Mouse (Mus musculus): ENCODE measurements around the gene Lrrc7. TPM values are rescaled to one million over a fixed set of nuclear protein-coding genes. Genes with fewer than 3 reads are reported as not detected.
A peak's percentile ranks its signal among the peaks of the same experiment; 100 is the strongest.

The Lrrc7 gene
- polyA plus RNA-seq, 1 experiment from 2014 or later = 0.10 TPM

DNA sequence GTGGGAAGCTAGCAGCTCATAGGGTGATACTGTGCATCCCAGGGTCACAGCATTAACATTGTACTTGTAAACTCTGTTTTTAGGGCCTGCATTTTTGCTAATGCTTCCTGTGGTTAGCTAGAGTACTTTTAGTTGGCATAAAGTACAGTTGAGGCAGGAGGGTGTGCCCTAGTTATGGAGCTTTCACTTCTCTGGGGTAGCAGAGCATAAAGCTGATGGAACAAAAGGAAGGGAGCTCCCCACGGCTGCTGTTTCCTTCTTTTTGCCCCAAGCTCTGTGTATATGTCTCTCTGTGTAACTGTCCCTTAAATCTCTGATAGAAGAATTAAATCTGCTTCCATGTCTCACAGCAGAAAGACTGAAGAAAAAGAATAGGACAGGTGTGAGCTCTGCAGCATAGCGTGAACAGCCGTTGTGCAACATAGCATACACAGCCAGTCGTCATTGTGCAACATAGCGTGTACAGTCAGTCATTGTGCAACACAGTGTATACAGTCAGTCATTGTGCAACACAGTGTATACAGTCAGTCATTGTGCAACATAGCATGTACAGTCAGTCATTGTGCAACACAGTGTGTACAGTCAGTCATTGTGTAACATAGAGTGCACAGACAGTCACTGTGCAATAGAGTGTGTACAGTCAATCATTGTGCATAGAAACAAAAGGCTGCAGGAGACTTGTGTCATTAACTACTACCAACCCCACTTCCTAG is 500.1 kb downstream of the Lrrc7 start:
- Histone ChIP-seq H3K4me1 (replicated peaks; ENCODE audit: control insufficient read depth, insufficient read depth, low read length) (no peaks in the 10 kb centered on the region), H3K27me3 (replicated peaks; ENCODE audit: control insufficient read depth, insufficient read depth, low read length) (no peaks in the 10 kb centered on the region), H3K4me3 (ENCODE audit: low read depth, low read length) (no peak overlapping the region), H3K36me3 (ENCODE audit: control insufficient read depth, insufficient read depth) (peaks cover 4% of the 10 kb centered on the region), H3K9ac (ENCODE audit: low read depth, low read length) (no peak overlapping the region), H3K9me3 (ENCODE audit: control insufficient read depth) (no peaks in the 10 kb centered on the region), H3K4me2 (replicated peaks; ENCODE audit: low read depth) (no peak overlapping the region), H3K27ac (ENCODE audit: low read depth, low read length) (no peak overlapping the region)
- peak; percentile 83 for ATAC-seq
- 69% methylated on average over 5 of the region's 5 CpGs for WGBS
- TF ChIP-seq CTCF (IDR thresholded peaks at IDR 0.05; ENCODE audit: low read depth) = no peak

DNA sequence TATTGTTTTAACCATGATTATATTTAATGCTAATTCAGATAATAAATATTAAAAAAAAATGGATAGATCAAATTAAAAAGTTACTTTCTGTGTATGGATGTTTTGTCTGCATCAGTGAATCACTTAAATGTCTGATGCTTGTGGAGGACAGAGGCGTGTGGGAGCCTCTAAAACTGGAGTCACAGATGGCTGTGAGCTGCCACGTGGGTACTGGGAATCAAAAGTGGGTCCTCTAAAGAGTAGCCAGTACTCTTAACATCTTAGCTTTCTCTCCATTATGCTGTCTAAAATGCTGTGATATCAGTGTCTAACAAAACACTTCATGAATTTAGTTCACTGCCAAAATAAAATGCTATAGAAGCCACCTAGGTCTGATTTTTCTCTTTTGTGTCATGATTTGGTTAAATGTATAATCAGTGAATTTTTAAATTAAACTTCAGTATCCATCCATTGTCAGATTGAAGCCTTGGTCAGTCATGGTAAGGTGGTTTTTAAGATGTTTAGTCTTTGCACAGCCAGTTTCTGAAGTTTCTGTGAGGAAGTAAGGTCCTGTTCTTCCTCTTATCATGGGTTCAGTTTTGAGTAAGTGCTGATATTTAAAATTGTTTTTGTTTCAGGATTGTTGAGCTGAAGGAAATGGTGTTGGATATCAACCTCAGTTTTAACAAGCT is 501.3 kb downstream of the Lrrc7 start:
- TF ChIP-seq CTCF (IDR thresholded peaks at IDR 0.05; ENCODE audit: low read depth) = no peak
- ATAC-seq = no peak
- no peak overlapping the region for H3K9ac ChIP-seq (ENCODE audit: low read depth, low read length)
- no peak overlapping the region for H3K4me2 ChIP-seq (replicated peaks; ENCODE audit: low read depth)
- no peaks in the 10 kb centered on the region for H3K27me3 ChIP-seq (replicated peaks; ENCODE audit: control insufficient read depth, insufficient read depth, low read length)
- peaks cover 16% of the 10 kb centered on the region for H3K36me3 ChIP-seq (ENCODE audit: control insufficient read depth, insufficient read depth)
- H3K4me1 ChIP-seq (replicated peaks; ENCODE audit: control insufficient read depth, insufficient read depth, low read length) = no peaks in the 10 kb centered on the region
- WGBS = 87% methylated on average over 2 of the region's 2 CpGs
- no peak overlapping the region for H3K27ac ChIP-seq (ENCODE audit: low read depth, low read length)
- H3K4me3 ChIP-seq (ENCODE audit: low read depth, low read length) = no peak overlapping the region
- no peaks in the 10 kb centered on the region for H3K9me3 ChIP-seq (ENCODE audit: control insufficient read depth)

DNA sequence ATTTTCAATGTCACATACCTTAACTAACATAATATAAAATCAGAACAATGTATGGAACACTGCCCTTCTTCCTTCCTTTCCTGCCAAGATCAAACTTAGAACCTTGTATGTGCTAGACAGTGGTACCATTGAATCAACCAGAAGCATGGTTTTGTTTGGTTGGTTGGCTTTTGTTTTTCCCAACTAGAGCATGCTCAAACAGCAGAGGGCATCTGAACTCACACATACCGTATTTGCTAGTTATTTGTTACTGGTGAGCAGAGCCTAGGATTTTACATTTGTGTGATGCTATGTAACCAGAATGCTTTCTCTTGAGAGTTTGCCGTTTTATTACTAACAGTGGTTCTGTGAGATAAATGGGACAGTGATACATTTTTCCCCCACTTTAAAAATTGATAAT is 512.5 kb downstream of the Lrrc7 start:
- Histone ChIP-seq H3K4me3 (ENCODE audit: low read depth, low read length) (no peak overlapping the region), H3K27ac (ENCODE audit: low read depth, low read length) (no peak overlapping the region), H3K9me3 (ENCODE audit: control insufficient read depth) (no peaks in the 10 kb centered on the region), H3K36me3 (ENCODE audit: control insufficient read depth, insufficient read depth) (peaks cover 5% of the 10 kb centered on the region; the same call in 1 of the 2 replicates), H3K4me2 (replicated peaks; ENCODE audit: low read depth) (no peak overlapping the region), H3K4me1 (replicated peaks; ENCODE audit: control insufficient read depth, insufficient read depth, low read length) (no peaks in the 10 kb centered on the region), H3K9ac (ENCODE audit: low read depth, low read length) (no peak overlapping the region), H3K27me3 (replicated peaks; ENCODE audit: control insufficient read depth, insufficient read depth, low read length) (no peaks in the 10 kb centered on the region)
- TF ChIP-seq CTCF (IDR thresholded peaks at IDR 0.05; ENCODE audit: low read depth) = no peak
- 90% methylated on average over 2 of the region's 2 CpGs for WGBS
- ATAC-seq = no peak

DNA sequence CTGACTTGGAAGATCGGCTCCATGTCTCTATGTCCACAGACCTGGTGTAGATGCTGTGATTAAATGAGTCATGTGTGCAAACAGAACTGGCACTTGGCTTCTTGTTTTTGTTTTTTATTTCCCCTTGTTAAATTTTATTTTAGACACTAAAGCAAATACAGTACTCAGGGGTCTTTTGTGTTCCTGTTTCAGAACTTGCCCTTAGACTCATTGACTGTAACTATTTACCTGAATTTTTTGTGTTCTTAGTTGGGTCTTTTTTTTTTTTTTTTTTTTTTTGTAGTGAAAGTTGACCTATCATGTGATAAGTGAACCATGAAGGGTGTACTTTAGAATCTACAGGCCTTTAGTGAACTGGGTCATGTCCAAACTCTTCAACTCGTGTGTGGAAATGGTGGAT is 521.3 kb downstream of the Lrrc7 start:
- no peak for TF ChIP-seq CTCF (IDR thresholded peaks at IDR 0.05; ENCODE audit: low read depth)
- H3K4me2 ChIP-seq (replicated peaks; ENCODE audit: low read depth) = no peak overlapping the region
- 80% methylated on average over 2 of the region's 2 CpGs for whole genome bisulfite sequencing
- H3K27ac ChIP-seq (ENCODE audit: low read depth, low read length) = no peak overlapping the region
- no peaks in the 10 kb centered on the region for H3K27me3 ChIP-seq (replicated peaks; ENCODE audit: control insufficient read depth, insufficient read depth, low read length)
- no peaks in the 10 kb centered on the region for H3K9me3 ChIP-seq (ENCODE audit: control insufficient read depth)
- no peak for ATAC-seq
- no peak overlapping the region for H3K4me3 ChIP-seq (ENCODE audit: low read depth, low read length)
- no peaks in the 10 kb centered on the region for H3K36me3 ChIP-seq (ENCODE audit: control insufficient read depth, insufficient read depth)
- H3K9ac ChIP-seq (ENCODE audit: low read depth, low read length) = no peak overlapping the region
- no peaks in the 10 kb centered on the region for H3K4me1 ChIP-seq (replicated peaks; ENCODE audit: control insufficient read depth, insufficient read depth, low read length)

DNA sequence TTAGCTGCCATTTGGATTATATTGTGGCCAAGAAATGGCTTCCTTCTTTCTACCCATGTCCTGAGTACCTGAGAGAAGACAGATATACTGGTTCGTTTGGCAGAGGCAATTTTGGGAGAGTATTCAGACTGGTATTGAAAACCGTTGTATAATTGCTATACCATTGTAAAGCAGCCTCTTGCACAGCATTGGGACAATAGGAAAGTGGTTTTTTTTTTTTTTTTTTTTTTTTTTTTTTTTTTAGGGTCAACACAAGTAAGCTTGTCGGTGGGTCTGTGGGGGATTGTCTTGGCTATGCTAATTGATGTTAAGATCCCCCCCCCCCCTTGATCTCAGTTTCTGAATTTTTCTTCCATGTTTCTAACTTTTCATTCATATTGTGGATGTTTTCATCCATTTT is 523.9 kb downstream of the Lrrc7 start:
- no peaks in the 10 kb centered on the region for H3K9me3 ChIP-seq (ENCODE audit: control insufficient read depth)
- no peak overlapping the region for H3K4me2 ChIP-seq (replicated peaks; ENCODE audit: low read depth)
- ATAC-seq = no peak
- no peak overlapping the region for H3K4me3 ChIP-seq (ENCODE audit: low read depth, low read length)
- H3K27me3 ChIP-seq (replicated peaks; ENCODE audit: control insufficient read depth, insufficient read depth, low read length) = no peaks in the 10 kb centered on the region
- WGBS = 87% methylated on average over 3 of the region's 3 CpGs
- no peak overlapping the region for H3K9ac ChIP-seq (ENCODE audit: low read depth, low read length)
- TF ChIP-seq CTCF (IDR thresholded peaks at IDR 0.05; ENCODE audit: low read depth) = no peak
- H3K4me1 ChIP-seq (replicated peaks; ENCODE audit: control insufficient read depth, insufficient read depth, low read length) = no peaks in the 10 kb centered on the region
- no peaks in the 10 kb centered on the region for H3K36me3 ChIP-seq (ENCODE audit: control insufficient read depth, insufficient read depth)
- H3K27ac ChIP-seq (ENCODE audit: low read depth, low read length) = no peak overlapping the region

DNA sequence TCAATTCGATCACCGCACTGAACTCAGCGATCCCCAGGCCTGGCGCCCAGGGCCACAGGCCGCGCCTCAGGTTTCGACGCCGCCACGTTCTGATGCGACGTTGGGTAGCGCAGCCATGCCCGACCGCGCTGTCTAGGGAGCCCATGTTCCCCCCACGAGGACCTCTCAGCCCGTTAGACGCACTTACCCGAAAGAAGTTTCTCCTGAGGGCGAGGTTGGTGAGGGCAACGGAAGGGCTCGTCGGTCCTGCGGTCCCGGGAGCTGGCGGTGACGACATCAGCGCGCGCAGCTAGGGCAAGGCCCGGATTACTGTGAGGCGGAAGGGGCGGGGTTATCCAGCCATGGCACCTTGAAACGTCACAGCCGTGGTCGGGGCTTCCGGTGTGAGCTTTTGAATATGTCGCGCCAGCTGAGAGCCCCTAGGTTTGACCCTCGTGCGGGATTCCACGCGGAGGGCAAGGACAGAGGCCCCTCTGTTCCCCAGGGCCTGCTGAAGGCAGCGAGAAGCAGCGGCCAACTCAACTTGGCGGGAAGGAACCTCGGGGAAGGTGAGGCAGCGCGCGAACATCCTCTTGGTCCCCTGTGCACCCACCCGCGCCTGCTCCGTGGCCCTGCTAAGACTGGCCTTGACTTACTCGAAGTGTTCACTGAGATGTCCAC is 525.6 kb downstream of the Lrrc7 start, which contains the start of the genes Srsf11 and Lrrc40:
Srsf11 (minus strand) TSS at position 311 of the 660 bp plus-strand sequence.
Lrrc40 (plus strand) TSS at position 334 of the 660 bp plus-strand sequence.
- WGBS = under 1% methylated on average over 55 of the region's 55 CpGs
- Histone ChIP-seq H3K4me3 (ENCODE audit: low read depth, low read length) (peak within 1 kb of the TSS; percentile 94), H3K9ac (ENCODE audit: low read depth, low read length) (peak within 1 kb of the TSS; percentile 61), H3K27ac (ENCODE audit: low read depth, low read length) (peak within 1 kb of the TSS; percentile 92), H3K4me2 (replicated peaks; ENCODE audit: low read depth) (peak within 1 kb of the TSS; percentile 66), H3K4me1 (replicated peaks; ENCODE audit: control insufficient read depth, insufficient read depth, low read length) (no peaks in the 10 kb centered on the region), H3K9me3 (ENCODE audit: control insufficient read depth) (no peaks in the 10 kb centered on the region), H3K27me3 (replicated peaks; ENCODE audit: control insufficient read depth, insufficient read depth, low read length) (no peaks in the 10 kb centered on the region), H3K36me3 (ENCODE audit: control insufficient read depth, insufficient read depth) (no peaks in the 10 kb centered on the region)
- TF ChIP-seq CTCF (IDR thresholded peaks at IDR 0.05; ENCODE audit: low read depth) = no peak
- peak; percentile 98 for ATAC-seq

Data from intestine, postnatal 0 days (tissue).